Mouse (Mus musculus) spleen, adult 12 weeks (tissue): ENCODE data around the gene Agap3.
A peak's percentile ranks its signal among the peaks of the same experiment; 100 is the strongest.

Experiments
- DNase-seq: peaks from one replicate; pipeline ENCODE4 v3.0.0; 2022; ENCODE audit warnings: low spot score

The Agap3 gene

GRCm38 (mm10) chr5:24474723-24475261 lies 22.8 kb downstream of the Agap3 start:
- no peak for DNase-seq

DNA sequence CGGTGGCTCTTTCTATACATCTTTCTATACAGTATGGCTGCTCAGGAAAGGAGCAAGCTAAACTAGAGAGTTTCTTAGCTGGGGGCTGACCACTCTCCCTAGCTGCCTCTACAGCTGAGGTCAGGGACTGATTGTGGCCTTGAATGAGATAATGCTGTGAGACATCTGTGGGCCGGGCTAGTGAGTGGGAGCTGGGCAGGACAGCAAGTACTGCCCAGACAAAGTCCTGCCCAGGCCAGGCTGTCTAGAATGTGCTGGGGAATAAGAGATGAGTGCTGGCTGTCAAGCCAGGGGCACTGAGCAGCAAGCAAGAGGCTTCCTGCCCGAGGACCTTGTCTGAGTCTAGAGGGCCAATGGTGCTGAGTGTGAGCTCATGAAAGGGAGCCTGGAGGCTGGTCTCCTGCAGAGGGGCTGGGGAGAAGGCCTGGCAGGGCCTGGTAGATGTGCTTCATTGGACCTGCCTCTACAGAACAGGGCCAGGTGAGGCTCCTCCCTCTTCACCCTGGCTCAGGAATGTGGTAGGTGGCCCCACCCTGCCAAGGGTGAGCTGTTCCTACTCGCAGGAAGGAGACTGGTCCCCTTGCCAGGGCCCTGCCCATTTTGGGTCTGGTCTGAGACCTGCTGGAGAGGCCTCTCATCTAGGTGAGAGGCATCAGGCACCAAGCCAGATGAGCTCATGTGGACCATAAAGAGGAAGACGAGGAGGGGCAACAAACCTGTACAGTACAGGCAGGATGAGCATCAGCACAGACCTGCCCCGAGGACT lies 23.7 kb downstream of the Agap3 start:
- no peak for DNase-seq

GRCm38 (mm10) chr5:24477909-24478308 lies 25.9 kb downstream of the Agap3 start:
- DNase-seq = no peak

DNA sequence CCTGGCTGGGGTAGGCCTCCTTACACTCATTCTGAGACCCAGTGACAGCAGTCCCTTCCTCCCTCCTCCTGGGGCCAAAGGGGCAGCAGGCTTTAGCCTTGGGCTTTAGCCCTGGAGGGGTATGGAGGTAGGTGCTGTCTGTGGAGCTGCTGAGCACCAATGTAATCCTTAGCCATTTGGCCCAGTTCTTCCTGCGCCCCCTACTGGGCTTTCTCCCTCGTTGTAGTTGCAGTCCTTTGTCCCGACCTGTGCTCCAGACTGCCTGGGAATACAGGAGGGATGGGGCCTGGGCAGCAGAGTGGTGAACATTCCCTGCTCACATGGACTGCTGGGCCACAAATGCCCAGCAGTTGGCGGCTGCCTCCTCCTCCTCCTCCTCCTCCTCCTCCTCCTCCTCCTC lies 29.7 kb downstream of the Agap3 start:
- DNase-seq = no peak

GRCm38 (mm10) chr5:24482247-24483079 lies 30.5 kb downstream of the Agap3 start:
- no peak for DNase-seq

DNA sequence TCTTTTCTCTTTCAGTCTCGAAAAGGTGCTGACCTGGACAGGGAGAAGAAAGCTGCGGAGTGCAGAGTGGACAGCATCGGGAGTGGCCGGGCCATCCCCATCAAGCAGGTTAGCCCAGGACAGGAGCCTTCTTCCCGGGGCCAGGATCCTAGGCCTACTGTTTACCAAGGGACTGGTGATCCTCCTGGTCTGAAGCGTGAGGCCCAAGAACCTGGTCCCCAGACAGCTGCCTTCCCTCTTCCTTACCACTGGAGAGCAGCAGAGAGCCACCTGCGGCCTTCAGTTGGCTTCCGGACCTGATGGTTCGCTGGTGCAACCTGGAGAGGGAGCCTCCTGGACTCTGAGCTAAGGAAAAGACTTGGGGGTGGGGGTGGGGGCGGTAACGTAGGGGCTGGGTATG lies 31.3 kb downstream of the Agap3 start:
- DNase-seq = no peak

- no peak for DNase-seq
These were observed 33.0 kb downstream of the Agap3 start for GRCm38 (mm10) chr5:24484963-24485362.

DNA sequence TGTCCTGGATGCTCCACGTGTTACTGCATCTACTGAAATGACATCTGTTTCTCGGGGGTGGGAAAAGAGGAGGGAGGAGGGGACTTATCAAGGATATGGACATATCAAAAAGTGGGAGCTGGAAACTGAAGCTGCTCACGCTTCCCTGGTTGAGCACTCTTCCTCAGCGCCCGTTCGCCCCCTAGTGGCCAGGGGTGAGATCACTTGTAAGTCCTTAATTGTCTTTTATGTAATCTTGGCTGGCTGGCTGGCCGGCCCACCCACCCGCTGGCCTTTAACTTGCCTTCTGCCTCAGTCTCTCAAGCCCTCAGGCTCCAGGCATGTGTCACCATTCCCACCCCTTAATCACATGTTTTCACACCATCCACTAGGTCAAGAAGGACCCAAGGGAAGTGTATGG lies 34.1 kb downstream of the Agap3 start:
- DNase-seq = peak; percentile 66

GRCm38 (mm10) chr5:24486738-24487137 lies 34.8 kb downstream of the Agap3 start:
- no peak for DNase-seq

- no peak for DNase-seq
These were observed 38.5 kb downstream of the Agap3 start for GRCm38 (mm10) chr5:24490413-24490920.

GRCm38 (mm10) chr5:24492546-24493285 lies 40.7 kb downstream of the Agap3 start:
- no peak for DNase-seq

- DNase-seq = no peak
These were observed 43.0 kb downstream of the Agap3 start for GRCm38 (mm10) chr5:24495019-24495418.

- DNase-seq = no peak
These were observed 44.8 kb downstream of the Agap3 start for GRCm38 (mm10) chr5:24496756-24497155.

- no peak for DNase-seq
These were observed 45.5 kb downstream of the Agap3 start for GRCm38 (mm10) chr5:24497526-24497925.

- no peak for DNase-seq
These were observed 47.1 kb downstream of the Agap3 start for GRCm38 (mm10) chr5:24499113-24499512.

GRCm38 (mm10) chr5:24500851-24501250 lies 48.9 kb downstream of the Agap3 start:
- no peak for DNase-seq

DNA sequence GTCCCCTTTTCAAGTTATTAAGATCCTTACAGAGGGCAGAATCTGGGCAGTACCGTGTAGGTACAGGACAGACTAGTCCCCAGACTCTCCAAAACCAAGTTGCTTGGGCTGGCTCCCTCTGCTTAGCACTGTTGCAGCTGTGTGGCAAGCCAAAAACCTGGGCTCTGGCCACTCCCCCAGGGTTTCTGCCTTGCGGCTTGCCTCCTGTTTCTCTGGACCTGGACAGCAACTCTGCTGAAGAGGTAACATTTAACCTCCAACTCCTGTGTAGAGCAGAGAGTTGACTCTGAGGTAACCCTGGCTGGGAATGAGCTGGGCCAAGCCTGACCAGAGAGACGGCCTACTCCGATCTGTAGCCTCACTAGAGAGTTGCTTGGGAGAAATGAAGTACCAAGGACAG lies 50.8 kb downstream of the Agap3 start:
- no peak for DNase-seq

- DNase-seq = no peak
These were observed 53.5 kb downstream of the Agap3 start for GRCm38 (mm10) chr5:24505513-24505912.

DNA sequence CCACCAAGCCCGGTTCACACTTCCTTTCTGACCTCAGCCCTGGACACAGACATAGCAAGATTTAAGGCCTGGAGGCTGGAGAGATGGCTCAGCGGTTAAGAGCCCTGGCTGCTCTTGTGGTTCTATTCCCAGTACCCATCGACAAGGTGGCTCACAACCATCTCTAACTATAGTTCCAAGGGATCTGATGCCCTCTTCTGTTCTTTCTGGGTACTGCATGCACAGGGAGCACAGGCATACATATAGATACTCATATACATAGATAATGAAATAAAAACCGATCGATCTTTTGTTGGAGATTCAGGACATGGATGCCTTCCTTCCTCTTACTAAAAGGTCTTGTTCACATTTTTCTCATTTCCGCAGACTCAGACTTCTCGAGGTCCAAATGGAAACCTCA lies 56.4 kb downstream of the Agap3 start:
- no peak for DNase-seq

GRCm38 (mm10) chr5:24510635-24511034 lies 58.7 kb downstream of the Agap3 start:
- DNase-seq = no peak

- DNase-seq = no peak
These were observed 60.3 kb downstream of the Agap3 start for GRCm38 (mm10) chr5:24512271-24512670.

DNA sequence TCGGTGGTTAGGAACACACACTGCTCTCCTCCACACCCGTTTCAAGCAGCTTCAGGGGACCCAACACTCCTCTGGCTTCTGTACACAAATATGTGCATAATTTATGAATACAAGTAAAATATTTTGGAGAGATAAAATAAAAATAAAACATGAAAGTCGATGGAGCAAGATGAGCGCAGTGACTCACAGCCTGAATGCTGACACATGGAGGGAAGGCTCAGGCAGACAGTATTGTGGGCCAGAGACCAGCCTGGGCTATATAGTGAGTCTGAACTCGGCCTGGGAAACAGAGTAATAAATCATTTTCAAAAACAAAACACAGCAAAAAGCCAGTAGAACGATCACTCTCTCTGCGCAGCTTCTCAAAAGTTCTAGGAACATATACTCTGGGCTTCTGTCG lies 69.4 kb downstream of the Agap3 start:
- no peak for DNase-seq
